Mouse (Mus musculus) kidney, adult 2 months (tissue): Measurements from ENCODE around the gene Plin2. TPM values are rescaled to one million over a fixed set of nuclear protein-coding genes. Genes with fewer than 3 reads are reported as not detected.
"Not testable (repeated sequence)": the region's sequence is repeated elsewhere in the genome, so short reads cannot be mapped to it uniquely, and the experiment has no call there.

Source experiments
- DNase-seq: peaks from one replicate; pipeline ENCODE4 v3.0.0; 2021
- H3K27ac ChIP-seq: fragments of 200-500 bp; 2 replicates; pipeline ENCODE4 v1.5.1; 2012; ENCODE audit warnings: low read depth, low read length, control low read depth, inconsistent platforms; ENCODE audit not compliant: insufficient read depth
- H3K27me3 ChIP-seq: fragments of 200-500 bp; replicated peaks from 2 replicates; pipeline ENCODE4 v1.6.1; 2012; ENCODE audit warnings: mild to moderate bottlenecking, moderate library complexity, low read length, inconsistent platforms; ENCODE audit not compliant: control insufficient read depth, insufficient read depth
- H3K36me3 ChIP-seq: fragments of 200-500 bp; 2 replicates; pipeline ENCODE4 v1.6.1; 2012; ENCODE audit warnings: mild to moderate bottlenecking, moderate library complexity, low read length, inconsistent platforms; ENCODE audit not compliant: control insufficient read depth, insufficient read depth
- H3K4me1 ChIP-seq: fragments of 200-500 bp; 2 replicates; pipeline ENCODE4 v1.6.1; 2011; ENCODE audit warnings: low read length; ENCODE audit not compliant: control insufficient read depth, insufficient read depth
- H3K4me3 ChIP-seq: fragments of 200-500 bp; 2 replicates; pipeline ENCODE4 v1.5.1; 2011; ENCODE audit warnings: mild to moderate bottlenecking, low read depth, low read length, control low read depth; ENCODE audit not compliant: insufficient read depth
- CTCF ChIP-seq: fragments of 200-500 bp; conservative IDR thresholded peaks from 2 replicates; pipeline ENCODE4 v1.5.1; 2011; ENCODE audit warnings: low read depth, mild to moderate bottlenecking, control low read depth, low read length, moderate library complexity, mixed read lengths; ENCODE audit not compliant: insufficient read depth, insufficient read length
- POLR2A ChIP-seq: fragments of 200-500 bp; IDR thresholded peaks from one replicate; pipeline ENCODE4 v1.6.1; 2011; ENCODE audit warnings: low read depth, low read length, control low read depth
- WGBS: fragments of 180-500 bp; shearing (Covaris S2); methylation state at CpG from one replicate; pipeline ENCODE4 v1.1.7; 2018; 5-methylcytosine and 5-hydroxymethylcytosine counted together
- polyA plus RNA-seq: library from polyadenylated mRNA; depleted of rRNA; stranded (reverse); fragments of >200 nt; gene quantifications from 2 replicates; pipeline ENCODE4 v1.2.3, GENCODE M21; 2012

Plin2 gene
- polyA plus RNA-seq, 1 experiment: 143 TPM

DNA sequence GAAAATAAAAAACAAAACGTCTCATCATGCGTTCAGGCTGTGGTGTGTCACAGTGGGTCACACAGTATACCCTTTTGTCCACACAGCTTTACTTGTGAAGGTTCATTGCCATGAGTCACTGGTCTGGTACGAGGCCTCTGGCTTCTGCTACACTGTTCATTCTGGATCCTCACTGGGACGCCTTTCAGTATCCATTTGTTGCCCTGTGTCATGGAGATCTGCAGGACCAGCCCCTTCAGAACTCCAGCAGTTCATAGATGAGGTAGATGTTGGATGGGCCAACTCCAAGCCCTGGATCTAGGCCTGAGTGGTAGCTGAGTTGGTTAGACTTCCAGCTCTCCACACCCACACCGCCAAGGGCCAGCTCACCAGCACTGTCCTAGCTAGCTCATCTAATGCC, 13.9 kb upstream of the Plin2 start:
- Histone ChIP-seq H3K27me3 (no peaks in the 10 kb centered on the region), H3K4me1 (no peaks in the 10 kb centered on the region), H3K36me3 (no peaks in the 10 kb centered on the region), H3K4me3 (no peak overlapping the region), H3K27ac (no peak overlapping the region)
- 91% methylated on average over 5 of the region's 5 CpGs for WGBS
- no peak for DNase-seq
- no peak for TF ChIP-seq POLR2A
- no peak for TF ChIP-seq CTCF

DNA sequence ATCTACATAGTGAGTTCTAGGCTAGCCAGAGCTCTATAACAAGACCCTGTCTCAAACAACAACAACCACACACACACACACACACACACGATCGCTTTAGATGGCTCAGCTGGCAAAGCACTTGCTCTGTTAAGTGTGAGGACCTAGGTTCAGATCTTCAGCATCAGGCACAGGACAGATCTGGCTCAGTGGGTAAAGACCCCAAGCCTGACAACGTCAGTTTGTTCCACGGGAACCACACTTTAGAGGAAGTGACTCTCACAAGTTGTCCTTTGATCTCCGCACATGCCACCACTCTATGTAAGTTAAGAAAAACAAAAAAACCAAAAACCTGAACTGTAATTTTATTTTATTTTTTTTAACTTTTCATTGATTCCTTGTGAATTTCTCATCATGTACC, 13.4 kb upstream of the Plin2 start:
- no peak overlapping the region for H3K4me3 ChIP-seq
- WGBS: 85% methylated on average over 5 of the region's 5 CpGs
- no peak overlapping the region for H3K27ac ChIP-seq
- no peak for DNase-seq
- no peaks in the 10 kb centered on the region for H3K4me1 ChIP-seq
- no peaks in the 10 kb centered on the region for H3K36me3 ChIP-seq
- H3K27me3 ChIP-seq: no peaks in the 10 kb centered on the region
- TF ChIP-seq POLR2A: no peak
- no peak for TF ChIP-seq CTCF

DNA sequence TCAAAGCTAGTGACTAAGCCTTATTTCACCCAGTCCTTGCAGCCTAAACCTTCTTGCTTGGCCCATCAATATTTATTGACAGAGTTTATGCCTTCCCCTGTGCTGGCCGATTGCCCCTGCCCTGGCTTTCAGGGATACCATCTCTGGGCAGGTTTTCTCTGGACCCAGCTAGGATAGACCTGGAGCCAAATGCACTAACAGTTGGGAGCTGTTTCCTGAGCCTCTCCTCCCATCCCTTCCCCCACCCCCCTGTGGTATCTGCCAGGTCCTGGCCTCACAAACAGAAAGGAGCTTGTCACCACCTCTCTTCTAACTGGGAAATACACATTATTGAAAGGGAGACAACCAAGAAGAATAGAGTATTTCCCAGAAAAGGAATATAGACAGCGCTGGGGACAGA, 12.0 kb upstream of the Plin2 start:
- Histone ChIP-seq H3K4me1 (no peaks in the 10 kb centered on the region), H3K27ac (no peak overlapping the region), H3K36me3 (no peaks in the 10 kb centered on the region), H3K27me3 (no peaks in the 10 kb centered on the region), H3K4me3 (no peak overlapping the region)
- no peak for TF ChIP-seq CTCF
- no peak for TF ChIP-seq POLR2A
- DNase-seq: no peak
- WGBS: 68% methylated on average over 2 of the region's 2 CpGs

DNA sequence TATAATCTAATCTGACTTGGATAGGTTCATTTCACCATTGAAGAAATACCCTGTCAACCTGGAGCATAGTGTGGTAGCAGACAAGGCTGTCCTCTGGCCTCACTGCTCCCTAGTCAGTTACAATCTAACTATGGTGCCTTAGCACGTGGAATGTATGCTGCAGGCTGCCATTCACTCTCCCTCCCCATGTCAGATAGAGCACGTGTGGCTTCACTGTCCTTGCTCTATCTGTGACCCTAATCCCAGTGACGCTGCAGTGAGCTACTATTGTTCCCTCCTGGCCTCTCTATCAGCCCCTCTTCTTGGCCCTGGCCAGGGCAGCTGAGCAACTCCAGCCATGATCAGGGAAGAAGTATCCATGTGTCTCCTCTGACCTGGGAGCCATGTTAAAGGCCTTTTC, 11.6 kb upstream of the Plin2 start:
- WGBS: 67% methylated on average over 3 of the region's 3 CpGs
- Histone ChIP-seq H3K36me3 (no peaks in the 10 kb centered on the region), H3K27me3 (no peaks in the 10 kb centered on the region), H3K4me1 (no peaks in the 10 kb centered on the region), H3K4me3 (no peak overlapping the region), H3K27ac (no peak overlapping the region)
- TF ChIP-seq CTCF: no peak
- no peak for TF ChIP-seq POLR2A
- no peak for DNase-seq

DNA sequence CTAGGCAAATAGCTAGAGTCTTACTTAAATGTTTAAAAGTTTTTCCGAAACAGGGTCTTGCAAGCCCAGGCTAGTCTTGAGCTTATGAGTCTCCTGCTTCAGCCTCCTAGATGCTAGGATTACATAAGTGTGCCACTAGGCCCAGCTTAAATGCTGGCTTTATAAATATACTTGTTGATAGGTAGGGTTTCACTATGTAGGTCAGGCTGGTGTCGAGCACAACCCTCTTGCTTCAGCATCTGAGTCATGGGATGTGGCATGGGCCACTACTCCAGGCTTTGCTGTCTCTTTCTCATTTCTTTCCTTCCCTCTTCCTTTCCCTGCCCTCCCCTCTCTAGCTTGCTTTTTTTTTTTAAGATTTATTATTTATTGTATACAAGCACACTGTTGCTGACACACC, 9.8 kb upstream of the Plin2 start:
- TF ChIP-seq CTCF (no peak), POLR2A (no peak)
- WGBS: 97% methylated on average over 2 of the region's 2 CpGs
- H3K36me3 ChIP-seq: no peaks in the 10 kb centered on the region
- no peaks in the 10 kb centered on the region for H3K4me1 ChIP-seq
- no peak overlapping the region for H3K4me3 ChIP-seq
- no peak overlapping the region for H3K27ac ChIP-seq
- H3K27me3 ChIP-seq: no peaks in the 10 kb centered on the region
- DNase-seq: no peak

DNA sequence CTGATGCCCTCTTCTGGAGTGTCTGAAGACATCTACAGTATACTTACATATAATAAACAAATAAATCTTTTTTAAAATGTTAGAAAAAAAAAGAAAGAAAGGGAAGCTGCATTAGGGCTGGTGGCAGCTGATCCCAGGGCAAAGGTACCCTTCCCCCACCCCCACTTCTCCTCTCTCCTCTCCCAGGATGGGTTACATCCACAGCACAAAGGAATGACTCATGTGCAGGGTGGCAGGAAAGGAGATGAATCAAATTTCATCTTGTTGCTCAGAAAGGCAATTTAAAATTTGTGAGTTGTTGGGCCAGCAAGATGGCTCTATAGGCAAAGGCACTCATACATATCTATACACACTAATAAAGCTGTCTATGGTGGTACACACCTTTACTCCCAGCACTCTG, 6.9 kb upstream of the Plin2 start:
- DNase-seq: no peak
- no peak overlapping the region for H3K27ac ChIP-seq
- H3K4me3 ChIP-seq: no peak overlapping the region
- H3K36me3 ChIP-seq: no peaks in the 10 kb centered on the region
- H3K27me3 ChIP-seq: no peaks in the 10 kb centered on the region
- no peaks in the 10 kb centered on the region; the same call in 1 of the 2 replicates for H3K4me1 ChIP-seq
- TF ChIP-seq POLR2A: no peak
- TF ChIP-seq CTCF: no peak

DNA sequence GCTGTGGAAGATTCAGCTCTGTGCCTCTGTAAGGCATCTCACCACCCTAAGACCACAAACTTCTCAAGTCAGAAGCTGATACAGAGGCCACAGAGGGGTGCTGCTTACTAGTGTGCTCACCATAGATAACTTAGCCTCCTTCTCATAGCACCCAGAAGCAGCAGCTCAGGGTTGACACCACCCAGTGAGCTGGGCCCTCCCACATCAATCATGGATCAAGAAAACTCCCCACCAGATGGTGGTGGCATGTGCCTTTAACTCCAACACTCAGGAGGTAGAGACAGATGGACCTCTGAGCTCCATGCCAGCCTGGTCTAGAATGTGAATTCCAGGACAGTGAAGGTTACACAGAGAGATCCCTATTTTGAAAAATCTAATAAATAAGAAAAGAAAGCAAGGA, 4.9 kb upstream of the Plin2 start:
- not testable (repeated sequence) for H3K27ac ChIP-seq, DNase-seq, H3K36me3 ChIP-seq, H3K4me1 ChIP-seq, H3K4me3 ChIP-seq, H3K27me3 ChIP-seq

DNA sequence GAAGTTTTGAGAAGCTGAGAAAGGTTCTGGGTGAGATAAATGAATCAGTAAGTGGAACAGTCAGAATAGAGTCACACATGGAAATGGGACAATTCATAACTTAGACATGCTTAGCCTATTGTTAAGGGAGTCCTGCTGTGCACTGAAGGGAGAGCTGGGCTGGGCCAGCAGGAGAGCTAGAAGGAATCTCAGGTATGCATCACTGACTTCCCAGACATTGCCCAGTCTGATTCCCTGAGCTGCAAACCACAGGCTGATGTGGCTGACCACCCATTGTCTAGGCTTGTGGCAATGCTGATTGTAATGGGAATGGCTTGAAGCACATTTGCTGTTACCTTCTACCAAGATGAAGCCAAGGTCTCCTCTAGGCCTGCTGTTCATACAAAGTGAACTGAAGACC, 4.3 kb upstream of the Plin2 start:
- not testable (repeated sequence) for H3K4me3 ChIP-seq, H3K27ac ChIP-seq, H3K4me1 ChIP-seq, DNase-seq, H3K27me3 ChIP-seq, H3K36me3 ChIP-seq
